Mouse (Mus musculus): ENCODE measurements around the gene Eif3d.

DNA sequence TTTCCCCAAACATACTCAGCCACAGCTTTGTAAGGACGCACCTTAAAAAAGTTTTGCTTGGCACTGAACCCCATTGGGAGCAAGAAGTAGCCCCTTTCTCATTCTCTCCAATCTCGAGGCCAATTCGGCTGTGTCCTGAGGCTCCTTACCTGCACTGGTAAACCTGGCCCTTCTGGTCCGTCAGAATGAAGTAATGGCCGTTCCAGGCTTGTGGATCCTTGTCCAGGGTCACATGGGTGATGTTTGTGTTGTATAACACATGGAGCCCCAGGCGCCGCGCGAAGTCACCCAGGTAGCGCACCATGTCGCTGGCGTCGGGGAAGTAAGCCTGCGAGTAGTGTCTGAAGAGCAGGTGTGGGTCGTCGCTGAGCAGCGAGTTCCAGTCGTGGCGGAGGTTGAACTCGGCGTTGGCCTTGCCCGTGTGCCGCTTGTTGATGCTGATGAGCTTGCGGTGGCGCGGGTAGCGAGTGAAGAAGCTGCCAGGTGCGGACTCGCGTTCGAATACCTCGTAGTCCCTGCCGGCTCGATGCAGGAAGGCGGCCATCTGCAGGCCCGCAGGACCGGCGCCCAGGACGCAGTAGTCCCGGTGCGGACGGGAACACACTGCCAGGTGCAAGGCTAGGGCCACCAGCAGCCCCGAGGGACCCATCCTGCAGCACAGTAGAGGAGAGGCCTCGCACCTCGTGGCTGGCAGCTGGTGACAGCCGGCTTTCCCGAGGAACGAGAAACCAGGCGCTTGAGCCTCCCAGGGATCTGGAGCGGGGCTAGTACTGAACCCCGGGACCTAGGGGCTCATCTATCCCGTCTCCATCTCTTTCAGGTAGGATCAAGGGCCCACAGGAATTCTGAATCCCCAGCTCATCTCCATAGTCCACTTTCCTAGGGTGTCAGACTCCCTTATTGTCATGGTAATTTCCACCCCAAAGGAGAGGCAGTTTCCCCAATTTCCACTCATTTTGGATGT is 14.9 kb downstream of the Eif3d start:
- TF ChIP-seq POLR2A (IDR thresholded peaks at IDR 0.05; ENCODE audit: insufficient read depth, low read length) (no peak), EP300 (IDR thresholded peaks at IDR 0.05; ENCODE audit: insufficient read depth, low read depth, low read length) (no peak)

Data from ES-Bruce4 (cell line).